Mouse (Mus musculus) hindbrain, embryonic 13.5 days (tissue): ENCODE measurements at regions not wholly inside any gene's neighbourhood (a gene's known extent, or its start where the extent isn't known, plus 50 kb on each side); places are given as distances from the start of the nearest gene placed in this dataset.

Experiments used
- ATAC-seq: fragments of 200-750 bp; cut with Nextera tagmentation; 2 replicates; pipeline ENCODE4 v1.8.0; 2017; ENCODE audit warnings: moderate TSS enrichment; ENCODE audit not compliant: low FRiP score
- H3K27ac ChIP-seq: fragments of 300-500 bp; sonication (generic); 2 replicates; pipeline ENCODE4 v1.5.1; 2015; ENCODE audit warnings: inconsistent platforms, mild to moderate bottlenecking, moderate library complexity
- H3K27me3 ChIP-seq: fragments of 300-500 bp; sonication (generic); 2 replicates; pipeline ENCODE4 v1.6.1; 2015; ENCODE audit warnings: mild to moderate bottlenecking, inconsistent platforms
- H3K36me3 ChIP-seq: fragments of 300-500 bp; sonication (generic); 2 replicates; pipeline ENCODE4 v1.6.1; 2015; ENCODE audit warnings: mild to moderate bottlenecking, inconsistent platforms
- H3K4me1 ChIP-seq: fragments of 300-500 bp; sonication (generic); replicated peaks from 2 replicates; pipeline ENCODE4 v1.6.1; 2015; ENCODE audit warnings: inconsistent platforms
- H3K4me2 ChIP-seq: fragments of 300-500 bp; sonication (generic); 2 replicates; pipeline ENCODE4 v1.6.1; 2015; ENCODE audit warnings: inconsistent platforms, mild to moderate bottlenecking, moderate library complexity
- H3K4me3 ChIP-seq: fragments of 300-500 bp; sonication (generic); 2 replicates; pipeline ENCODE4 v1.5.1; 2015; ENCODE audit warnings: mild to moderate bottlenecking, inconsistent platforms
- H3K9ac ChIP-seq: fragments of 300-500 bp; sonication (generic); 2 replicates; pipeline ENCODE4 v1.6.1; 2015; ENCODE audit warnings: mild to moderate bottlenecking, inconsistent platforms
- H3K9me3 ChIP-seq: fragments of 300-500 bp; sonication (generic); 2 replicates; pipeline ENCODE4 v1.6.1; 2016; ENCODE audit warnings: inconsistent platforms
- WGBS: fragments of 180-500 bp; shearing (Covaris S2); methylation state at CpG from one replicate; pipeline ENCODE4 v1.1.7; 2015; 5-methylcytosine and 5-hydroxymethylcytosine counted together

- H3K4me3 ChIP-seq = no peak overlapping the region
- peak; percentile 47 for ATAC-seq
- no peak overlapping the region for H3K9ac ChIP-seq
- no peaks in the 10 kb centered on the region for H3K36me3 ChIP-seq
- no peak overlapping the region for H3K4me2 ChIP-seq
- WGBS = 60% methylated on average over 13 of the region's 13 CpGs
- H3K9me3 ChIP-seq = no peaks in the 10 kb centered on the region
- no peak overlapping the region for H3K27ac ChIP-seq
- peaks cover 6% of the 10 kb centered on the region for H3K27me3 ChIP-seq
- peaks cover 34% of the 10 kb centered on the region for H3K4me1 ChIP-seq
These were observed 63.1 kb upstream of the Smndc1 start for GRCm38 (mm10) chr19:53453317-53453947.

GRCm38 (mm10) chr19:53452360-53452759, 62.0 kb upstream of the Smndc1 start:
- ATAC-seq = no peak
- H3K4me3 ChIP-seq = no peak overlapping the region
- H3K36me3 ChIP-seq = no peaks in the 10 kb centered on the region
- no peaks in the 10 kb centered on the region for H3K27me3 ChIP-seq
- H3K9me3 ChIP-seq = no peaks in the 10 kb centered on the region
- no peak overlapping the region for H3K4me2 ChIP-seq
- WGBS = 61% methylated on average over 3 of the region's 3 CpGs
- H3K9ac ChIP-seq = no peak overlapping the region
- H3K27ac ChIP-seq = no peak overlapping the region
- peaks cover 39% of the 10 kb centered on the region for H3K4me1 ChIP-seq

GRCm38 (mm10) chr19:53451388-53451922, 61.1 kb upstream of the Smndc1 start:
- H3K36me3 ChIP-seq = no peaks in the 10 kb centered on the region
- no peak overlapping the region for H3K4me3 ChIP-seq
- no peak overlapping the region for H3K9ac ChIP-seq
- H3K27ac ChIP-seq = no peak overlapping the region; the same call in 1 of the 2 replicates
- no peaks in the 10 kb centered on the region for H3K9me3 ChIP-seq
- 56% methylated on average over 13 of the region's 13 CpGs for WGBS
- no peaks in the 10 kb centered on the region for H3K27me3 ChIP-seq
- H3K4me2 ChIP-seq = no peak overlapping the region
- ATAC-seq = no peak
- peaks cover 47% of the 10 kb centered on the region for H3K4me1 ChIP-seq

GRCm38 (mm10) chr19:53450624-53451387, 60.4 kb upstream of the Smndc1 start:
- Histone ChIP-seq H3K9ac (no peak overlapping the region), H3K4me1 (peaks cover 47% of the 10 kb centered on the region), H3K36me3 (no peaks in the 10 kb centered on the region), H3K9me3 (no peaks in the 10 kb centered on the region), H3K4me2 (no peak overlapping the region), H3K4me3 (no peak overlapping the region), H3K27me3 (no peaks in the 10 kb centered on the region), H3K27ac (no peak overlapping the region)
- ATAC-seq = no peak
- WGBS = 78% methylated on average over 15 of the region's 17 CpGs

DNA sequence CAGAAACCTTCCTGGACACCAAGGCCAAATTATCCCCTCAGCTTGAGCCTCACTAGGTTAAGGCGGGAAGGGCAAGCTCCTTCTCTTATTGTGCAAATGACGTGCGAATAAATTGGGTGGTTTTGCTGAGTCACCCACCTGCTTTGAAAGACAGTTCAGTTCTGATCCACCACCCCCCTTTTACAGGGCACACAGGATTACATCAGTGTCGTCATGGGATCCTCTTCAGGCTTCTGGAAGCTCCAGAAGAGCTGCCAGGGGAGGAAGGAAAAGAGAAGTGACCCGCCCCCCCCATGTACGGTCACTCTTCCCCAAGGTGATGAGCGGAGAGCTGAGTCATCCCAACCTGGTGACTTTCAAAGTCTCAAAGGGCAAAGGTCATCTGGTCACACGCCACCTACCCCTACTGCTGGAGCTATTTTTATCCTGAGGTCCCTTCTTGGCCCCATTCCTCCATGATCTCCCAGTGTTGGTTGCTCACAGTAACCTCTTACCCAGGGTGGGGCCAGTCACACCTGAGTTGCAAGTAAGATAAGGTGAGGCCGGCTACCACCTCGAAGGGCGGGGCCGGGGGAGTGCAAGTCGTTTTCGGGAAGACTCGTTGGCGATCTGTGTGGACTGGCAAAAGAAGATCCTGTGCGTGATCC, 58.9 kb upstream of the Smndc1 start:
- no peaks in the 10 kb centered on the region for H3K36me3 ChIP-seq
- 85% methylated on average over 17 of the region's 17 CpGs for WGBS
- H3K4me1 ChIP-seq = peaks cover 51% of the 10 kb centered on the region
- peaks cover 11% of the 10 kb centered on the region; the same call in 1 of the 2 replicates for H3K27me3 ChIP-seq
- no peaks in the 10 kb centered on the region for H3K9me3 ChIP-seq
- H3K4me2 ChIP-seq = no peak overlapping the region
- H3K4me3 ChIP-seq = no peak overlapping the region
- no peak for ATAC-seq
- no peak overlapping the region for H3K27ac ChIP-seq
- H3K9ac ChIP-seq = no peak overlapping the region

- Histone ChIP-seq H3K36me3 (no peaks in the 10 kb centered on the region), H3K27me3 (peaks cover 11% of the 10 kb centered on the region; the same call in 1 of the 2 replicates), H3K9ac (no peak overlapping the region), H3K4me2 (no peak overlapping the region), H3K4me1 (peaks cover 47% of the 10 kb centered on the region), H3K27ac (no peak overlapping the region), H3K9me3 (no peaks in the 10 kb centered on the region), H3K4me3 (no peak overlapping the region)
- WGBS = 75% methylated on average over 10 of the region's 10 CpGs
- no peak for ATAC-seq
These were observed 57.8 kb upstream of the Smndc1 start for GRCm38 (mm10) chr19:53448206-53448605.

- WGBS = 45% methylated on average over 6 of the region's 6 CpGs
- Histone ChIP-seq H3K27me3 (peaks cover 11% of the 10 kb centered on the region; the same call in 1 of the 2 replicates), H3K9ac (no peak overlapping the region), H3K9me3 (no peaks in the 10 kb centered on the region), H3K4me1 (peaks cover 48% of the 10 kb centered on the region), H3K4me3 (no peak overlapping the region), H3K36me3 (no peaks in the 10 kb centered on the region), H3K4me2 (no peak overlapping the region), H3K27ac (no peak overlapping the region)
- ATAC-seq = no peak
These were observed 57.4 kb upstream of the Smndc1 start for GRCm38 (mm10) chr19:53447754-53448153.

GRCm38 (mm10) chr19:53446216-53446615, 55.8 kb upstream of the Smndc1 start:
- Histone ChIP-seq H3K27me3 (peaks cover 11% of the 10 kb centered on the region; the same call in 1 of the 2 replicates), H3K9ac (no peak overlapping the region), H3K36me3 (no peaks in the 10 kb centered on the region), H3K27ac (no peak overlapping the region), H3K4me1 (peaks cover 36% of the 10 kb centered on the region), H3K9me3 (no peaks in the 10 kb centered on the region), H3K4me2 (no peak overlapping the region), H3K4me3 (no peak overlapping the region)
- no peak for ATAC-seq
- WGBS = 71% methylated on average over 5 of the region's 5 CpGs

- Histone ChIP-seq H3K9ac (no peak overlapping the region), H3K27me3 (peaks cover 11% of the 10 kb centered on the region; the same call in 1 of the 2 replicates), H3K9me3 (no peaks in the 10 kb centered on the region), H3K36me3 (no peaks in the 10 kb centered on the region), H3K4me3 (no peak overlapping the region), H3K27ac (no peak overlapping the region), H3K4me1 (peaks cover 40% of the 10 kb centered on the region), H3K4me2 (no peak overlapping the region)
- WGBS = 42% methylated on average over 5 of the region's 5 CpGs
- ATAC-seq = no peak
These were observed 54.3 kb upstream of the Smndc1 start for GRCm38 (mm10) chr19:53444646-53445045.

GRCm38 (mm10) chr19:53442756-53443654, 52.6 kb upstream of the Smndc1 start:
- H3K9me3 ChIP-seq = no peaks in the 10 kb centered on the region
- H3K36me3 ChIP-seq = no peaks in the 10 kb centered on the region
- no peak overlapping the region for H3K4me3 ChIP-seq
- H3K9ac ChIP-seq = no peak overlapping the region
- no peak for ATAC-seq
- WGBS = 80% methylated on average over 22 of the region's 22 CpGs
- no peak overlapping the region for H3K27ac ChIP-seq
- H3K4me2 ChIP-seq = no peak overlapping the region
- peaks cover 35% of the 10 kb centered on the region for H3K4me1 ChIP-seq
- H3K27me3 ChIP-seq = peaks cover 11% of the 10 kb centered on the region; the same call in 1 of the 2 replicates

- no peak for ATAC-seq
- H3K36me3 ChIP-seq = no peaks in the 10 kb centered on the region
- H3K4me1 ChIP-seq = peaks cover 29% of the 10 kb centered on the region
- no peak overlapping the region for H3K4me2 ChIP-seq
- no peak overlapping the region for H3K9ac ChIP-seq
- no peaks in the 10 kb centered on the region for H3K9me3 ChIP-seq
- peaks cover 11% of the 10 kb centered on the region; the same call in 1 of the 2 replicates for H3K27me3 ChIP-seq
- H3K4me3 ChIP-seq = no peak overlapping the region
- no peak overlapping the region for H3K27ac ChIP-seq
- 96% methylated on average over 4 of the region's 4 CpGs for WGBS
These were observed 51.8 kb upstream of the Smndc1 start for GRCm38 (mm10) chr19:53442132-53442610.
